Mouse (Mus musculus): ENCODE measurements around the gene Trappc11. TPM values are rescaled to one million over a fixed set of nuclear protein-coding genes. Genes with fewer than 3 reads are reported as not detected.

The Trappc11 gene
- polyA plus RNA-seq, 1 experiment, result 43.4 TPM

- H3K4me3 ChIP-seq (ENCODE audit: insufficient read depth, low read length), result no peak within 1 kb of the TSS
- no peak within 1 kb of the TSS for H3K27ac ChIP-seq (ENCODE audit: insufficient read depth, low read length)
- H3K4me1 ChIP-seq (ENCODE audit: control insufficient read depth, insufficient read depth, low read length), result no peaks in the 10 kb centered on the region
- no peak for TF ChIP-seq POLR2A (IDR thresholded peaks at IDR 0.05; ENCODE audit: extremely low read depth, insufficient read depth, low read length)
- no peak for TF ChIP-seq CTCF (IDR thresholded peaks at IDR 0.05; ENCODE audit: extremely low read depth, insufficient read depth, low read length)
These were observed 86.8 kb downstream of the Trappc11 start, which contains the start of gene Stox2 for GRCm38 (mm10) chr8:47446312-47447046. Stox2 (minus strand) TSS chr8:47446362.

Other genes with a start within 250 kb of the Trappc11 start
- 20.3 and 21.5 TPM in 2 replicates for gene Stox2, start 87.1 kb downstream of the Trappc11 start, polyA plus RNA-seq (2012; rRNA removed)
- gene Rwdd4a, start 194 bp upstream of the Trappc11 start, polyA plus RNA-seq (2012; rRNA removed), result 19.7 and 21.4 TPM in 2 replicates
- 46.6 and 47.1 TPM in 2 replicates for gene Ing2, start 142.1 kb upstream of the Trappc11 start, polyA plus RNA-seq (2012; rRNA removed)
- gene Cdkn2aip, start 180.5 kb upstream of the Trappc11 start, polyA plus RNA-seq (2012; rRNA removed), result 11.4 and 12.4 TPM in 2 replicates

Data from cortical plate, adult 2 months (tissue).